ENCODE assay signal across 10 mouse cellular contexts in genomic region chr19:41104922-41105321, GRCm38 (mm10). TPM values are rescaled to one million over a fixed set of nuclear protein-coding genes. Genes with fewer than 3 reads are reported as not detected.
A peak's percentile ranks its signal among the peaks of the same experiment; 100 is the strongest.
DNase-seq lines count a peak whose midpoint lies in the region; ATAC-seq and TF ChIP-seq lines count a peak whose summit lies in the region.
"Had no signal": no experiment of that assay in that cellular context is flagged by ENCODE, and none has a peak within 500 bp of the region (broad histone marks: within the 10 kb centered on the region; RNA-seq: fewer than 3 reads in every experiment).

No protein-coding gene starts in this region.

- ATAC-seq in limb, embryonic 14.5 days (ENCODE audit: low FRiP score, low read depth) = peak; percentile 62; the same call in 1 of the 2 replicates
- ATAC-seq in liver, embryonic 11.5 days (replicated peaks; ENCODE audit: low FRiP score) = no peak

- peaks cover 12% of the 10 kb centered on the region for H3K4me1 ChIP-seq in limb, embryonic 14.5 days (ENCODE audit: control insufficient read depth, insufficient read depth, low read length)
- no peaks in the 10 kb centered on the region for H3K4me1 ChIP-seq in liver, embryonic 11.5 days (replicated peaks; ENCODE audit: control insufficient read depth, insufficient read depth, low read length)

- no peak overlapping the region for H3K4me3 ChIP-seq in limb, embryonic 14.5 days (replicated peaks; ENCODE audit: low read length)
- H3K4me3 ChIP-seq in liver, embryonic 11.5 days (ENCODE audit: low read depth, low read length) = no peak overlapping the region

- DNase-seq in adrenal gland, postnatal 36 days = peak; percentile 24 to 38
- DNase-seq in adrenal gland, adult 2 months = no peak
- DNase-seq in layer of hippocampus, postnatal 10 days (ENCODE audit: low spot score in 2 of 2) = peak; percentile 50 to 55
- no peak for DNase-seq in layer of hippocampus, postnatal 25 days (ENCODE audit: extremely low spot score in 1 of 2, low spot score in 1 of 2)
- DNase-seq in R1 (ENCODE audit: low read depth, low spot score) = peak; percentile 63
- DNase-seq in limb, embryonic 14.5 days (ENCODE audit: low spot score) = peak; percentile 74
- no peak for DNase-seq in urinary bladder, adult 18-20 months (ENCODE audit: low spot score in 2 of 2)
- DNase-seq in liver, embryonic 11.5 days (ENCODE audit: low spot score) = no peak

- no peak for TF ChIP-seq POLR2A in limb, embryonic 14.5 days (IDR thresholded peaks at IDR 0.05; ENCODE audit: borderline replicate concordance, extremely low read depth, insufficient read depth, insufficient read length)

- H3K36me3 ChIP-seq in limb, embryonic 14.5 days (ENCODE audit: control insufficient read depth, insufficient read depth, low read length) = no peaks in the 10 kb centered on the region
- no peaks in the 10 kb centered on the region for H3K36me3 ChIP-seq in liver, embryonic 11.5 days (ENCODE audit: control insufficient read depth, insufficient read depth, low read length)

- no peak overlapping the region for H3K9ac ChIP-seq in limb, embryonic 14.5 days (ENCODE audit: low read depth, low read length, severe bottlenecking)
- H3K9ac ChIP-seq in liver, embryonic 11.5 days (ENCODE audit: low read depth, low read length) = no peak overlapping the region

- no peaks in the 10 kb centered on the region for H3K27me3 ChIP-seq in limb, embryonic 14.5 days (ENCODE audit: control insufficient read depth, insufficient read depth, low read length)
- no peaks in the 10 kb centered on the region for H3K27me3 ChIP-seq in liver, embryonic 11.5 days (replicated peaks; ENCODE audit: control insufficient read depth, insufficient read depth, low read length)

- no peaks in the 10 kb centered on the region for H3K9me3 ChIP-seq in limb, embryonic 14.5 days (ENCODE audit: control insufficient read depth, low read length)
- H3K9me3 ChIP-seq in liver, embryonic 11.5 days (ENCODE audit: control insufficient read depth, low read length) = no peaks in the 10 kb centered on the region

- H3K4me2 ChIP-seq in limb, embryonic 14.5 days (replicated peaks; ENCODE audit: low read depth, low read length, severe bottlenecking) = no peak overlapping the region
- no peak overlapping the region for H3K4me2 ChIP-seq in liver, embryonic 11.5 days

- no peak overlapping the region for H3K27ac ChIP-seq in limb, embryonic 14.5 days (replicated peaks; ENCODE audit: low read depth, low read length)
- no peak overlapping the region for H3K27ac ChIP-seq in liver, embryonic 11.5 days (ENCODE audit: low read depth, low read length)

- WGBS in limb, embryonic 14.5 days = 40% methylated on average over 8 of the region's 8 CpGs
- WGBS in liver, embryonic 11.5 days = 58% methylated on average over 8 of the region's 8 CpGs

RNA-seq across cellular contexts. Expression of gene Opalin, which starts 28.0 kb away (rescaled TPM):
- not detected for total RNA-seq in adrenal gland, postnatal 36 days (2021)
- not detected for total RNA-seq in adrenal gland, adult 2 months (2021)
- not detected in 2 replicates for polyA plus RNA-seq in adrenal gland, adult 2 months (2012; rRNA removed)
- total RNA-seq in layer of hippocampus, postnatal 10 days (2021) = under 1 TPM; 0.33 to 0.41 TPM
- total RNA-seq in layer of hippocampus, postnatal 25 days (2021) = 10 to 100 TPM; 20.0 to 22.9 TPM
- polyA plus RNA-seq in limb, embryonic 14.5 days (2012; rRNA removed) = not detected in 2 replicates
- polyA plus RNA-seq in limb, embryonic 14.5 days (2014; fragmentation: Nextera tagmentation; extraction: Ambion mirVana) = not detected in 2 replicates
- not detected in 2 replicates for polyA plus RNA-seq in liver, embryonic 11.5 days (2014; fragmentation: Nextera tagmentation; extraction: Ambion mirVana)
- total RNA-seq: liver, adult 2 months had no signal
- polyA plus RNA-seq: liver, adult 2 months; stomach, embryonic 16.5 days had no signal

Comparison
In these comparisons a context has a peak if more than half of its experiments do, and no peak if none do; other contexts are left out.
1. DNase-seq: peak in adrenal gland, postnatal 36 days (2 of 2), layer of hippocampus, postnatal 10 days (2 of 2), R1 (single experiment) and limb, embryonic 14.5 days (single experiment); none in adrenal gland, adult 2 months (single experiment), layer of hippocampus, postnatal 25 days (0 of 2), urinary bladder, adult 18-20 months (0 of 2) and liver, embryonic 11.5 days (single experiment).
2. RNA of gene Opalin, which starts 28.0 kb away (total RNA-seq): 20.0 to 22.9 TPM in layer of hippocampus, postnatal 25 days; 0.33 to 0.41 TPM in layer of hippocampus, postnatal 10 days, not detected in adrenal gland, postnatal 36 days and not detected in adrenal gland, adult 2 months; every median in the first group is over 10 times any median in the second.